Mouse (Mus musculus) spleen, adult 2 months (tissue): Measurements from ENCODE around the gene Rpap3.

Experiments used
- CTCF ChIP-seq: fragments of 200-500 bp; IDR thresholded peaks from 2 replicates; pipeline ENCODE4 v1.5.1; 2011; ENCODE audit warnings: mild to moderate bottlenecking, inconsistent platforms; ENCODE audit not compliant: insufficient read depth, insufficient read length, insufficient replicate concordance; ENCODE audit errors: extremely low read depth
- POLR2A ChIP-seq: fragments of 200-500 bp; IDR thresholded peaks from 2 replicates; pipeline ENCODE4 v1.6.1; 2011; ENCODE audit warnings: low read depth, low read length, inconsistent platforms

GRCm38 (mm10) chr15:97746748-97747147, 41.1 kb upstream of the Rpap3 start:
- TF ChIP-seq CTCF (no peak), POLR2A (no peak)
